Mouse (Mus musculus): ENCODE data around the gene Vmn1r197. TPM values are rescaled to one million over a fixed set of nuclear protein-coding genes. Genes with fewer than 3 reads are reported as not detected.
"Not testable (repeated sequence)": the region's sequence is repeated elsewhere in the genome, so short reads cannot be mapped to it uniquely, and the experiment has no call there.

The Vmn1r197 gene
- not detected for total RNA-seq (2021)
- long read RNA-seq, experiment 1, result 0 reads
- long read RNA-seq, experiment 2, result 0 reads

DNA sequence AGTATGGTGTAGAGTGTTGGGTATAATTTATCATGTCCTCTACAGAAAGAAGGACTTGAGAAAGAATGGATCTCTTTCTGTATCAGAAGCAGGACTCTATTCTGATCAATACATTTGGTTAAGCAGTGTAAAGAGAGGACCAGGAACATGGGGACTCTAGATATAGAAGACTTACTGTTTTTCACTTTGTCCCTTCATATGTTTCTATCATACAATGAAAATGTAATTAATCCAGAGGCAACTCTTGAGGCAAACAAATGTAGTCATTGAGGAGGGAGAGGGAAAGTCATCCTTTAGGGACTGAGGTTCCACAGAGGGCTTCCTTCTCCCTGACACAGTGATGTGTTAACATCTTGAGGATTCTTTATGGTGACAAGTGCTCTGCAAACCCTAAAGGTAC is at the start of gene Vmn1r197:
Vmn1r197 (plus strand) TSS at position 301 of the 400 bp plus-strand sequence.
- DNase-seq (ENCODE audit: low spot score in 2 of 2), result no peak

DNA sequence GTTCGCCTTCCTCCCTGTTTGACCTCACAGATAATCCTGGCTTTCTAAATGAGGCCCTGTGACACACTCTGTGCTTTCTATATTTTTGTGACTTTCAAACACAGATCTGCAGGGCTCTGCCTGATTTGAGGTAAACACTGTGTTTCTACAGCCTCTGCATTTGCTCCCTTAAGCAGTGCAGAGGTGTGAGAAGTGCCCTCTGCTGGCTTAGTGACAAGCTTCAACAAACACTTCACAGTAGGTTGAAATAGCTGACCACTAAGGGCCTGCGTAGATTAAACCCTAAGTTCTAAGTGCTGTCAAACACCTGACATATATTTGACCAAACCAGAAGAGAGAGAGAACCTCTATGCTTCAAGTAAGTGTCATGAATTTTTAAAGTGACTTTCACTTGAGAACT is 39.8 kb upstream of the Vmn1r197 start:
- no peak for DNase-seq (ENCODE audit: low spot score in 2 of 2)

DNA sequence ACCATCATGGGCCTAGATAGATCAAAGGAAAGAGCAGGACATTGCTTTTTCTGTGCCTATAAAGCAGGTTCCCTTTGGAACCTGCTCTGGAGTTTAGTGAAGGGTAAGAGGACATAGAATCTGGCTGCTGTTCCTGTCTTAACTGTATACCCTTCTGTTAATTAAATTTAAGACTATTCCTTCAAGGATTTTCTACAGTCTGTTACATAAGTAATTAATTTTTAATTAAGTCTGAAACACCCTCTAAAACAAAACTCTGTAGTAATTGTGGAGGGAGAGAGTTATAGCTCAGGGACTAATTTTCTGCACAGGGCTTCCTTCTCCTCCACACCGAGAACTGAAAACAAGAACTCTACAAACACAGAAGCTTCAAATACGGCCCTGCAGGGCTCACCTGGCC is 34.8 kb upstream of the Vmn1r197 start, which contains the start of gene Vmn1r196:
Vmn1r196 (plus strand) TSS at position 301 of the 400 bp plus-strand sequence.
- DNase-seq (ENCODE audit: low spot score in 2 of 2), result no peak

DNA sequence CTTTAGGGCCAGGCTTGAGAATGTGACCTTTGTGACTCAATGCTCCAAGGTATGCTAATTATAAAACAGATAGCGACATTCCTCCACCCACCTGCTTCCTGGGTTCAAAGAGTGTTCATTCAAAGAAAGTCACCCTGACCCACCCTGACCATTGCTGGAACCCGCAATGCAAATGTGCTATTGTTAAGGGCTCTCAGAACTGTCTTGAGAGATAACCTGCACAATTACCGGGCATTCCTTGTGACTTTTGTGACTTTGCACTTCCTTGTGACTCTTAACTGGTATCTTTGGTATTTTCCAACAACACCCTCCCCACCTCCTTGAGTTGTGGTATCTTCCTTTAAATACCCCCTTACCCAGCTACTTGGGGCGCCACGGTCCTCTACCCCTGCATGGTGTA is 16.3 kb upstream of the Vmn1r197 start:
- not testable (repeated sequence) for DNase-seq (ENCODE audit: low spot score in 2 of 2)

DNA sequence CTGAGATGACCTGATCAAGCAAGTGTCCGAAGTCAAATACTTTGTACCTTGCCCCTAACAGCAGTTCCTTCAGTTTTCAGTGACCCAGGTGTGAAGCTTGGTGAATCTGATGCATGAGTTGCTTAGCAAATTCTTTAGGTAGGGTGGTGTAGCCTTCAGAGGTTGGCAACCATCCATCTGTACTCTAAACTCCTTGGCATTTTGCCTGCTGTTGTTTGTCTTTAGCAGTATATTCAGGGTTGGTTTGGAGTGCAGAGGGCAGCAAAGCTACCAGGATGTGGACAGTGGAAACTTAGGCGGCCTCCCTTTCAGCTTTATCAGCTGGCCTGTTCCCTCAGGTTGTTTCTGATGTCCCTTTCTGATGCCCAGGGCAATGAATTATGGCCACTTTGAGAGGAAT is 9.0 kb upstream of the Vmn1r197 start:
- no peak for DNase-seq (ENCODE audit: low spot score in 2 of 2)

DNA sequence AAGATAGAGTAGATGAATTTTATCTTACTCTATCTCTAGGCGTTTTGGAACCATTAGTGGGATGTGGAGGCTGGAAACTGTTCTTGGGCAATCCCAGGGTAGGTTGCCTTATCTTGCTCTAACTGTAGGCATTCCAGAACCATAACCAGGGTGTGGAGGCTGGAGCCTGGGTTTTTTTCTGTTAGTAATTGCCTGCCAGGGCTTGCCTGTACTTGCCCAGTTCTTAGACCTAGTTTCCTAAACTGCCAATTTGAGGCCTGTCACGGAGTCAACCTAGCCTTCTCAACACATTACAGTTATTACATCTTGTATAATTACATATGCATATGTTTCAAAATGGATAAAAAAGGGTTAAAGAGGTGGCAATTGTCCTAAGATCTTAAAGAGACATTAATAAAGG is 7.0 kb upstream of the Vmn1r197 start:
- no peak for DNase-seq (ENCODE audit: low spot score in 2 of 2)

DNA sequence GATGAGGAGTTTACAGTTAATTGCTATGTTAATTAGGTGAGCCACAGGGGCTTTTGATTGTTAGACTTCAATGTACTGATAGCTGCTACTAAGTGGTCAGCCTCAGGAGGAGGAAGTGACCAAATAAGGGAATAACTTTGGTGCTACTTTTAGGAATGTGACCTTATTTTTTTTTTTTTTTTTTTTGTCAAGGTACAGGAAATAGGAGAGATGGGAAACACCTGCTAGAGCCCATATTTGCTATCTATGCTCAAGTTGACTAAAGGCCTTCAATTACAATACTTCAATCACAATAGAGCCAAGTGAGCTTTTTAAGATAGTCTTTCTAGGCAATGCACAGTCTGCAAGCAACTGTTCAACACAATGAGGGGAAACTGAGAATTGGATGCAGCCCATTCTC is 4.3 kb upstream of the Vmn1r197 start:
- DNase-seq (ENCODE audit: low spot score in 2 of 2), result no peak

DNA sequence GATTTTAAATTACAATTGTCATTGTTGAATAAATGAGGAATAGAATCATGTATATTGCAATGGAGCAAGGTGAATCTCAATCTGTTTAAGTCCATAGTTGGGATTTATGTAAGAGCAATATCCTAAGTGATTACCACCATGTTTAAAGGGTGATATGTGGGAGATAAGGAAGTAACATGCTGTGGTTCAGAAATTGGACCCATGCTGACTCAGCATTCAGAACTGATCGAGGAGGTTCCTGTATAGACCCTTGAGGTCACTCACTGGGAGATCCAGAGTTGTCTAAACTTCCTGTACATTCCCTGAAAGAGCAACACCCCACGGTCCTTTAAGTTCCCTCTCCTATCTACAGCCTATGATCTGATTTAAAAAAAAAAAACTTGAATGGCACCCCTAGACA is 8.9 kb downstream of the Vmn1r197 start:
- DNase-seq (ENCODE audit: low spot score in 2 of 2), result no peak

DNA sequence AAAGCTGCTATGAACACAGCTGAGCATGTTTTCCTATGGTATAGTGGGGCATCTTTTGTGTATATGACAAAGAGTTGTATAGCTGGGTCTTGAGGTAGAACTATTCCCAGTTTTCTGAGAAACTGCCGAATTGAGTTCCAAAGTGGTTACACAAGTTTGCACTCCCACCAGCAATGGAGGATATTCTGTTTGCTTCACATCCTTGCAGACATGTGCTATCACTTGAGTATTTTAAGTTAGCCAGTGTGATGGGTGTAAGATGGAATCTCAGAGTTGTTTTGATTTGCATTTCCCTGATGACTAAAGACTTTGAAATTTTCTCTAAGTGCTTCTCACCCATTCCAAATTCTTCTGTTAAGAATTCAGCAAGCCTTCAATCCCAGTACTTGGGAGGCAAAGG is 11.2 kb downstream of the Vmn1r197 start:
- no peak for DNase-seq (ENCODE audit: low spot score in 2 of 2)

DNA sequence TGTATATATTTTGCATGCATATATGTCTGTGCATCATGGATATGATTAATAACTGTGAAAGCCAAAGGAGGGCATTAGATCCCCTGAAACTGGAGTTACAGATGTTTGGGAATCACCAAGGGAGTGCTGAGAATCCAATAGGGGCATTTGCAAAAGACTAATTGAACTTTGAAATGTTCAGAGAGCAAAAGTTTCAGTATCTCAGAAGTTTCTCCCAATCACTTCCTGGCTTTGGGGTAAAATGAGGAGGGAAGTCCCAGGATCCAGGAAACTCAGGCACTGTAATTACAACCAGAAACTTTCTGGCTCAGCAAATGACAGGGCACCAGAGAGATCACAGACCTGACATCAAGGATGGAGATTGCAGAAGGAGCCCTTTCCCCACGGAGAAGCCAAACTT is 25.7 kb downstream of the Vmn1r197 start, which contains the start of gene Vmn1r198:
Vmn1r198 (plus strand) TSS at position 301 of the 400 bp plus-strand sequence.
- no peak for DNase-seq (ENCODE audit: low spot score in 2 of 2)

DNA sequence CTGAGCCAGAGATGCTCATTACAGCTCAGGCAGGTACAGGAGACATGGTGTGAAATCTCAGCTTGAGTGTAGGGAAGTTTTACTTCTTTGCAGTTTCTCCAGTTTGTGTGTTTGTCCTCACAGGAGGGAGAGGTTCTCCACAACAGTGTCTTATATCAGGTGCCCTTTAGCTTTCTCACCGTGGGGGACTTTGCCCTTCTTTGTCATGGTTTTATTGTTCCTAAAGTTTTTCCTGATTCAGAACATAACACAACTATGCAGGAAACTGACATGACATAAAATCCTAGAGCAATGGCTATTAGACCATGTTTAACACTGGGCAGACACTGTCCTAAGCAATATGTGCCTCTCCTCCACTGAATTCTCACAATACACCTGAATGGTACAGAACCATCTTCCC is 26.4 kb downstream of the Vmn1r197 start:
- DNase-seq (ENCODE audit: low spot score in 2 of 2), result no peak

DNA sequence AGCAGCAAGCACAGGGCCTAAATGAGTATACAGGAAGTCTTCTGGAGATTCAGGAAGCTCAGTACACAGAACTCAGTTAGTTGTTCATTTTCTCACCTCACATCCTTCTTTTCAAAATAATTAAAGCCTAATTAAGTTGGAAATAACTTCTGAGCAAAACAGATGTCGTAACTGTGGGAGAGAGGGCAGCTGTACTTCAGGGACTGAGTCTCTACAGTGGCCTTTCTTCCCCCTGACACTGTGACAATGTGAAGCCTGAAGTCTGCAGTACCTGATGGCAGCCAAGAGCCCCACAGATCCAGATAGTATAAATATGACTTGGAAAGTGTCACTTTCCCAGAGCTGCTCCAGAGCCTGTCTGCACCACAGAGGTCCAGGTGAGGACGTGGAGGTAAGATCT is 55.1 kb downstream of the Vmn1r197 start, which contains the start of gene Vmn1r199:
Vmn1r199 (plus strand) TSS at position 301 of the 400 bp plus-strand sequence.
- no peak for DNase-seq (ENCODE audit: low spot score in 2 of 2)

DNA sequence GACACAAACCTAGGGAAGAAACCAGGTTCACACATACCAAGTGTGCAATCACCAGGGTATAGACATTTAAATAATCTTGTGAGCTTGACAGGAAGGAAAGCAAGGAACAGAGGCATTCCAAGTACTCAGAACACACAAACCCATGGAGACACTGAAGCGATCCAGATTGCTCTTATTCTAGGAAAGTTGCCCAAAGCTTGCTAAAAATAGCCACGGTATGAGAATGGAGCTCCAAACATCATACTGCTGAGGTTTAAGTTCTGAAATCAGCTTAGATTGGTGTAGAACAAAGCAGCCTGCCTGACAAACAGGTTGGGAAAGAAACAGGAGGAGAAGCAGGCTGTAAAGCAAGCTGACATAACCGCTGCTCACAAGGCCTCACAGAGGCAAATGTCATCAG is 56.7 kb downstream of the Vmn1r197 start:
- not testable (repeated sequence) for DNase-seq (ENCODE audit: low spot score in 2 of 2)

Other genes starting within 250 kb of the Vmn1r197 start
- gene Vmn1r188, start 240.1 kb upstream of the Vmn1r197 start, total RNA-seq (2021), result not detected
- not detected for gene Vmn1r189, start 218.8 kb upstream of the Vmn1r197 start, total RNA-seq (2021)
- not detected for gene Vmn1r191, start 140.6 kb upstream of the Vmn1r197 start, total RNA-seq (2021)
- not detected for gene Vmn1r192, start 133.4 kb upstream of the Vmn1r197 start, total RNA-seq (2021)
- gene Vmn1r193, start 101.4 kb upstream of the Vmn1r197 start, total RNA-seq (2021), result not detected
- not detected for gene Vmn1r194, start 80.4 kb upstream of the Vmn1r197 start, total RNA-seq (2021)
- not detected for gene Vmn1r195, start 54.1 kb upstream of the Vmn1r197 start, total RNA-seq (2021)
- gene Vmn1r196, start 34.7 kb upstream of the Vmn1r197 start, total RNA-seq (2021), result not detected
- not detected for gene Vmn1r198, start 25.8 kb downstream of the Vmn1r197 start, total RNA-seq (2021)
- not detected for gene Vmn1r199, start 55.2 kb downstream of the Vmn1r197 start, total RNA-seq (2021)
- gene Vmn1r200, start 65.8 kb downstream of the Vmn1r197 start, total RNA-seq (2021), result not detected
- gene Vmn1r201, start 147.3 kb downstream of the Vmn1r197 start, total RNA-seq (2021), result not detected
- gene Vmn1r202, start 180.8 kb downstream of the Vmn1r197 start, total RNA-seq (2021), result not detected
- gene Vmn1r203, start 193.5 kb downstream of the Vmn1r197 start, total RNA-seq (2021), result not detected
- gene Vmn1r204, start 228.6 kb downstream of the Vmn1r197 start, total RNA-seq (2021), result not detected